9 mouse cellular contexts compared by ENCODE assay signal in genomic region chr7:48879574-48879973, GRCm38 (mm10). TPM values are rescaled to one million over a fixed set of nuclear protein-coding genes. Genes with fewer than 3 reads are reported as not detected.
DNase-seq lines count a peak whose midpoint lies in the region; ATAC-seq and TF ChIP-seq lines count a peak whose summit lies in the region.
"Had no signal": no experiment of that assay in that cellular context is flagged by ENCODE, and none has a peak within 500 bp of the region (broad histone marks: within the 10 kb centered on the region; RNA-seq: fewer than 3 reads in every experiment).

No protein-coding gene starts in this region.

- peaks cover 86% of the 10 kb centered on the region for H3K4me1 ChIP-seq in megakaryocyte, embryonic 14.5 days
- H3K4me1 ChIP-seq in forebrain, embryonic 11.5 days (replicated peaks; ENCODE audit: control insufficient read depth, insufficient read depth, low read length): peaks cover 2% of the 10 kb centered on the region
- H3K4me1 ChIP-seq in limb, embryonic 14.5 days (ENCODE audit: control insufficient read depth, insufficient read depth, low read length): peaks cover 20% of the 10 kb centered on the region
- H3K4me1 ChIP-seq in stomach, embryonic 14.5 days (ENCODE audit: control insufficient read depth, insufficient read depth, low read length): peaks cover 13% of the 10 kb centered on the region

- H3K4me2 ChIP-seq in forebrain, embryonic 11.5 days (ENCODE audit: low read depth, low read length, severe bottlenecking): peak overlapping the region; percentile 49
- peak overlapping the region; percentile 39 for H3K4me2 ChIP-seq in limb, embryonic 14.5 days (replicated peaks; ENCODE audit: low read depth, low read length, severe bottlenecking)
- H3K4me2 ChIP-seq in stomach, embryonic 14.5 days (replicated peaks; ENCODE audit: low read depth, low read length): peak overlapping the region; percentile 89

- DNase-seq in forebrain, embryonic 11.5 days (ENCODE audit: low spot score): no peak
- no peak for DNase-seq in limb, embryonic 14.5 days (ENCODE audit: low spot score)
- no peak for DNase-seq in frontal cortex, adult 2 months (ENCODE audit: extremely low spot score in 1 of 2, low spot score in 1 of 2)
- no peak for DNase-seq in cerebellum, postnatal 36 days
- DNase-seq in T-cell, adult 2 months (ENCODE audit: low spot score): no peak
- DNase-seq: embryo, embryonic 11 days had no signal

- TF ChIP-seq POLR2A in limb, embryonic 14.5 days (IDR thresholded peaks at IDR 0.05; ENCODE audit: borderline replicate concordance, extremely low read depth, insufficient read depth, insufficient read length): no peak

- peaks cover 39% of the 10 kb centered on the region for H3K36me3 ChIP-seq in megakaryocyte, embryonic 14.5 days (replicated peaks; ENCODE audit: low read length)
- peaks cover 2% of the 10 kb centered on the region; the same call in 1 of the 2 replicates for H3K36me3 ChIP-seq in forebrain, embryonic 11.5 days (ENCODE audit: control insufficient read depth, insufficient read depth, low read length)
- peaks cover 26% of the 10 kb centered on the region for H3K36me3 ChIP-seq in limb, embryonic 14.5 days (ENCODE audit: control insufficient read depth, insufficient read depth, low read length)
- H3K36me3 ChIP-seq in stomach, embryonic 14.5 days (ENCODE audit: control insufficient read depth, insufficient read depth, low read length): peaks cover 20% of the 10 kb centered on the region

- no peaks in the 10 kb centered on the region for H3K9me3 ChIP-seq in megakaryocyte, embryonic 14.5 days
- no peaks in the 10 kb centered on the region for H3K9me3 ChIP-seq in forebrain, embryonic 11.5 days (ENCODE audit: control insufficient read depth, low read length)
- no peaks in the 10 kb centered on the region for H3K9me3 ChIP-seq in limb, embryonic 14.5 days (ENCODE audit: control insufficient read depth, low read length)
- H3K9me3 ChIP-seq in stomach, embryonic 14.5 days (ENCODE audit: control insufficient read depth, low read depth, low read length): no peaks in the 10 kb centered on the region

- peaks cover 7% of the 10 kb centered on the region for H3K27me3 ChIP-seq in megakaryocyte, embryonic 14.5 days (replicated peaks)
- H3K27me3 ChIP-seq in forebrain, embryonic 11.5 days (ENCODE audit: control insufficient read depth, insufficient read depth, low read length): peaks cover 16% of the 10 kb centered on the region
- 0 out of 2 replicates have a peak, but pooled peaks cover 4% of the 10 kb centered on the region for H3K27me3 ChIP-seq in limb, embryonic 14.5 days (ENCODE audit: control insufficient read depth, insufficient read depth, low read length)
- H3K27me3 ChIP-seq in stomach, embryonic 14.5 days (ENCODE audit: control insufficient read depth, insufficient read depth, low read length): no peaks in the 10 kb centered on the region

- H3K27ac ChIP-seq in forebrain, embryonic 11.5 days (ENCODE audit: low read depth, low read length): no peak overlapping the region
- no peak overlapping the region for H3K27ac ChIP-seq in limb, embryonic 14.5 days (replicated peaks; ENCODE audit: low read depth, low read length)
- no peak overlapping the region for H3K27ac ChIP-seq in stomach, embryonic 14.5 days (ENCODE audit: low read length)

- no peak for ATAC-seq in megakaryocyte, adult 5-6 weeks (ENCODE audit: poor library complexity, severe bottlenecking)
- no peak for ATAC-seq in forebrain, embryonic 11.5 days (replicated peaks; ENCODE audit: low FRiP score)
- ATAC-seq in limb, embryonic 14.5 days (ENCODE audit: low FRiP score, low read depth): no peak
- ATAC-seq in stomach, embryonic 14.5 days (ENCODE audit: insufficient number of reproducible peaks, insufficient read depth, low FRiP score, low read depth): no peak

- peak overlapping the region; percentile 47; the same call in 1 of the 2 replicates for H3K9ac ChIP-seq in forebrain, embryonic 11.5 days (ENCODE audit: low read length)
- no peak overlapping the region for H3K9ac ChIP-seq in limb, embryonic 14.5 days (ENCODE audit: low read depth, low read length, severe bottlenecking)
- no peak overlapping the region; the same call in 1 of the 2 replicates for H3K9ac ChIP-seq in stomach, embryonic 14.5 days (replicated peaks; ENCODE audit: low read depth, low read length)

- 65% methylated on average over 3 of the region's 3 CpGs for WGBS in forebrain, embryonic 11.5 days
- WGBS in limb, embryonic 14.5 days: 54% methylated on average over 3 of the region's 3 CpGs
- 59% methylated on average over 3 of the region's 3 CpGs for WGBS in stomach, embryonic 14.5 days

- peak overlapping the region; percentile 95 for H3K4me3 ChIP-seq in megakaryocyte, embryonic 14.5 days (replicated peaks)
- H3K4me3 ChIP-seq in forebrain, embryonic 11.5 days (ENCODE audit: low read depth, low read length): peak overlapping the region; percentile 21
- peak overlapping the region; percentile 26 for H3K4me3 ChIP-seq in limb, embryonic 14.5 days (replicated peaks; ENCODE audit: low read length)
- peak overlapping the region; percentile 20 for H3K4me3 ChIP-seq in stomach, embryonic 14.5 days (ENCODE audit: low read depth, low read length)

RNA-seq across cellular contexts. Expression of gene E2f8, which starts 1.8 kb away (rescaled TPM):
- 23.0 and 25.1 TPM in 2 replicates for polyA plus RNA-seq in megakaryocyte, embryonic 14.5 days (2012; ENCODE audit: insufficient read depth, low replicate concordance)
- total RNA-seq in megakaryocyte, adult 5-6 weeks (2015): 129 and 131 TPM in 2 replicates
- 40.6 and 49.7 TPM in 2 replicates for total RNA-seq in megakaryocyte, adult 5-6 weeks (2017)
- polyA plus RNA-seq in forebrain, embryonic 11.5 days (2014; fragmentation: Nextera tagmentation; extraction: Ambion mirVana): 26.0 and 29.1 TPM in 2 replicates
- 21.7 and 23.4 TPM in 2 replicates for polyA plus RNA-seq in limb, embryonic 14.5 days (2012; rRNA removed)
- 15.3 and 16.7 TPM in 2 replicates for polyA plus RNA-seq in limb, embryonic 14.5 days (2014; fragmentation: Nextera tagmentation; extraction: Ambion mirVana)
- 23.6 and 25.5 TPM in 2 replicates for polyA plus RNA-seq in stomach, embryonic 14.5 days (2014; fragmentation: Nextera tagmentation; extraction: Ambion mirVana)
- 0.52 and 0.71 TPM in 2 replicates for polyA plus RNA-seq in frontal cortex, adult 2 months (2012; rRNA removed)

RNA-seq across cellular contexts. Expression of gene Nav2, which starts 28.9 kb away (rescaled TPM):
- polyA plus RNA-seq in megakaryocyte, embryonic 14.5 days (2012; ENCODE audit: insufficient read depth, low replicate concordance): 1.2 and 1.3 TPM in 2 replicates
- 9.8 and 10.5 TPM in 2 replicates for total RNA-seq in megakaryocyte, adult 5-6 weeks (2015)
- 4.6 and 7.2 TPM in 2 replicates for total RNA-seq in megakaryocyte, adult 5-6 weeks (2017)
- 6.9 and 7.2 TPM in 2 replicates for polyA plus RNA-seq in forebrain, embryonic 11.5 days (2014; fragmentation: Nextera tagmentation; extraction: Ambion mirVana)
- polyA plus RNA-seq in limb, embryonic 14.5 days (2012; rRNA removed): 16.8 and 21.1 TPM in 2 replicates
- polyA plus RNA-seq in limb, embryonic 14.5 days (2014; fragmentation: Nextera tagmentation; extraction: Ambion mirVana): 15.8 and 17.7 TPM in 2 replicates
- 32.2 and 41.1 TPM in 2 replicates for polyA plus RNA-seq in stomach, embryonic 14.5 days (2014; fragmentation: Nextera tagmentation; extraction: Ambion mirVana)
- polyA plus RNA-seq in frontal cortex, adult 2 months (2012; rRNA removed): 48.9 and 49.2 TPM in 2 replicates

RNA-seq across cellular contexts. Expression of gene Csrp3, which starts 31.7 kb away (rescaled TPM):
- 1.4 TPM in 1 of 2 replicates, not detected in the other for polyA plus RNA-seq in megakaryocyte, embryonic 14.5 days (2012; ENCODE audit: insufficient read depth, low replicate concordance)
- total RNA-seq in megakaryocyte, adult 5-6 weeks (2015): 10.7 and 12.1 TPM in 2 replicates
- total RNA-seq in megakaryocyte, adult 5-6 weeks (2017): 9.2 and 12.2 TPM in 2 replicates
- not detected in 2 replicates for polyA plus RNA-seq in forebrain, embryonic 11.5 days (2014; fragmentation: Nextera tagmentation; extraction: Ambion mirVana)
- polyA plus RNA-seq in limb, embryonic 14.5 days (2012; rRNA removed): 11.6 and 18.2 TPM in 2 replicates
- polyA plus RNA-seq in limb, embryonic 14.5 days (2014; fragmentation: Nextera tagmentation; extraction: Ambion mirVana): 45.7 and 71.9 TPM in 2 replicates
- polyA plus RNA-seq in stomach, embryonic 14.5 days (2014; fragmentation: Nextera tagmentation; extraction: Ambion mirVana): 0.29 and 0.41 TPM in 2 replicates
- 0.17 TPM in 1 of 2 replicates, not detected in the other for polyA plus RNA-seq in frontal cortex, adult 2 months (2012; rRNA removed)

Comparison
In these comparisons a context has a peak if more than half of its experiments do, and no peak if none do; other contexts are left out.
1. H3K4me3 ChIP-seq: peak in every context shown above with its lines; median percentile 95 in megakaryocyte, embryonic 14.5 days; 26 in limb, embryonic 14.5 days; 21 in forebrain, embryonic 11.5 days; 20 in stomach, embryonic 14.5 days.
2. H3K4me2 ChIP-seq: peak in every context shown above with its lines; median percentile 89 in stomach, embryonic 14.5 days; 49 in forebrain, embryonic 11.5 days; 39 in limb, embryonic 14.5 days.